Mouse (Mus musculus) ES-Bruce4 (cell line): ENCODE measurements at regions not wholly inside any gene's neighbourhood (a gene's known extent, or its start where the extent isn't known, plus 50 kb on each side); places are given as distances from the start of the nearest gene placed in this dataset.

Source experiments
- CTCF ChIP-seq: IDR thresholded peaks from one replicate; pipeline ENCODE4 v1.8.1; 2011; ENCODE audit warnings: low read depth, low read length
- EP300 ChIP-seq: IDR thresholded peaks from 2 replicates; pipeline ENCODE4 v1.6.1; 2011; ENCODE audit warnings: low read depth, low read length; ENCODE audit not compliant: insufficient read depth
- POLR2A ChIP-seq: IDR thresholded peaks from one replicate; pipeline ENCODE4 v1.8.1; 2011; ENCODE audit warnings: low read length; ENCODE audit not compliant: insufficient read depth

GRCm38 (mm10) chr19:16067314-16067713 is 65.3 kb upstream of the Gnaq start:
- TF ChIP-seq POLR2A (no peak), CTCF (no peak), EP300 (no peak)
